Mouse (Mus musculus) heart, embryonic 16.5 days (tissue): ENCODE results near the gene Dnajc30. TPM values are rescaled to one million over a fixed set of nuclear protein-coding genes. Genes with fewer than 3 reads are reported as not detected.

Source experiments
- ATAC-seq: fragments of 200-750 bp; cut with Nextera tagmentation; replicated peaks from 2 replicates; pipeline ENCODE4 v1.8.0; 2017; ENCODE audit warnings: moderate number of reproducible peaks; ENCODE audit not compliant: insufficient read depth, low FRiP score; ENCODE audit errors: extremely low read depth
- H3K27ac ChIP-seq: fragments of 300-500 bp; sonication (generic); 2 replicates; pipeline ENCODE4 v1.5.1; 2014; ENCODE audit warnings: mild to moderate bottlenecking, low read length, control low read depth, moderate library complexity
- H3K27me3 ChIP-seq: fragments of 300-500 bp; sonication (generic); 2 replicates; pipeline ENCODE4 v1.6.1; 2014; ENCODE audit warnings: low read length, mixed read lengths; ENCODE audit not compliant: control insufficient read depth, insufficient read depth
- H3K36me3 ChIP-seq: fragments of 300-500 bp; sonication (generic); 2 replicates; pipeline ENCODE4 v1.6.1; 2014; ENCODE audit not compliant: control insufficient read depth, insufficient read depth
- H3K4me1 ChIP-seq: fragments of 300-500 bp; sonication (generic); 2 replicates; pipeline ENCODE4 v1.6.1; 2014; ENCODE audit warnings: low read length, mixed read lengths; ENCODE audit not compliant: control insufficient read depth, insufficient read depth
- H3K4me2 ChIP-seq: fragments of 300-500 bp; sonication (generic); 2 replicates; pipeline ENCODE4 v1.6.1; 2014; ENCODE audit warnings: low read depth, mild to moderate bottlenecking, control low read depth, low read length
- H3K4me3 ChIP-seq: fragments of 300-500 bp; sonication (generic); 2 replicates; pipeline ENCODE4 v1.5.1; 2014; ENCODE audit warnings: mild to moderate bottlenecking, control low read depth, low read length
- H3K9ac ChIP-seq: fragments of 300-500 bp; sonication (generic); 2 replicates; pipeline ENCODE4 v1.6.1; 2014; ENCODE audit warnings: low read length, control low read depth
- H3K9me3 ChIP-seq: fragments of 300-500 bp; sonication (generic); replicated peaks from 2 replicates; pipeline ENCODE4 v1.6.1; 2016; ENCODE audit warnings: low read length; ENCODE audit not compliant: control insufficient read depth
- WGBS: fragments of 180-500 bp; shearing (Covaris S2); extraction: QIAGEN DNeasy Blood & Tissue Kit; methylation state at CpG from one replicate; pipeline ENCODE4 v1.1.7; 2014; 5-methylcytosine and 5-hydroxymethylcytosine counted together
- polyA plus RNA-seq: library from polyadenylated mRNA; unstranded; fragments of >200 nt; fragmentation: Nextera tagmentation; extraction: Ambion mirVana; gene quantifications from 2 replicates; pipeline ENCODE4 v1.2.1, GENCODE M21; 2015

The Dnajc30 gene
- polyA plus RNA-seq, 1 experiment from 2014 or later = 28.8 TPM

DNA sequence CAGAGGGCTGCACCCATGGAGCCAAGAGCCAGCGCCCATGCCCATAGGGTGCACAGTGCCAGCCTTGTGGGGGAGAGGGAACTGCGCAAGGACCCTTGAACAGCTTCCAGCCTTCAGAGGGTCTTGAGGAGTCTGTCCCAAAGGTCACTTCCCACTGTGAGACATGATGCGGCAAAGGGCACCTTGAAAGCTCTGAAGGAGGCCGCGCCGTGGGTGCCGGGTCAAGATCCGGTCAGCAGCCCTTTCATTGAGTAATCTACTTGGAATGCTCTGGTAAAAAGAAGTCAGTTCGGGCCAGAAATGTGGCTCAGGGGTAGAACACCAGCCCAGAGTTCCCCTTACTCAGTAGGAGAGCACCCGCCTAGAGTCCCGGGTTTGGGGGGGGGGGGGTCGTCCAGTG lies 49.8 kb downstream of the Dnajc30 start:
- H3K4me1 ChIP-seq = peaks cover 3% of the 10 kb centered on the region; the same call in 1 of the 2 replicates

DNA sequence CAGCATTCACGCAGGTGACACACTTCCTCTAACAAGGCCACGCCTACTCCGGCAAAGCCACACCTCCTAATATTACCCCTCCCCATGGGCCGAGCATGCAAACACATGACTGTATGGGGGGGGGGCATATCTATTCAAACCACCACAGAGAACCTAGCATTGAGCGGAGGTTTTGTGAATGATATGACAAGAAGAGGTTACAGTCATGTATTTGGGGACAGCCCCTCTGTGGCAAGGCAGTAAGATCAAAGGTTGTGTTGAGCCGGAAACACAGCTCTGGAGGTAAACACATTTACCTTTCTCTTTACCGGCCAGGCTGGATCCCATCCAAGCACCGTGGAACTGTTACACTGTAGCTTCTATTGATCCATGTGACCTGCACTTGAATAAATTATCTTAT lies 51.2 kb downstream of the Dnajc30 start:
- ATAC-seq = no peak
- H3K27ac ChIP-seq = no peak overlapping the region
- 82% methylated on average over 8 of the region's 8 CpGs for WGBS
- H3K9ac ChIP-seq = no peak overlapping the region
- H3K36me3 ChIP-seq = no peaks in the 10 kb centered on the region
- no peak overlapping the region for H3K4me3 ChIP-seq
- no peaks in the 10 kb centered on the region; the same call in 1 of the 2 replicates for H3K27me3 ChIP-seq
- H3K9me3 ChIP-seq = no peaks in the 10 kb centered on the region
- peaks cover 3% of the 10 kb centered on the region; the same call in 1 of the 2 replicates for H3K4me1 ChIP-seq
- H3K4me2 ChIP-seq = no peak overlapping the region

More for the DNA sequence above, 49.8 kb downstream of the Dnajc30 start:
- H3K4me3 ChIP-seq = no peak overlapping the region
- WGBS = 77% methylated on average over 12 of the region's 12 CpGs
- no peak overlapping the region for H3K27ac ChIP-seq
- H3K27me3 ChIP-seq = peaks cover 2% of the 10 kb centered on the region; the same call in 1 of the 2 replicates
- no peak for ATAC-seq
- H3K4me2 ChIP-seq = no peak overlapping the region
- H3K36me3 ChIP-seq = no peaks in the 10 kb centered on the region
- H3K9me3 ChIP-seq = no peaks in the 10 kb centered on the region
- H3K9ac ChIP-seq = no peak overlapping the region

Other genes starting within 250 kb of the Dnajc30 start
- not detected in 2 replicates for gene Tmem270, start 157.5 kb upstream of the Dnajc30 start, polyA plus RNA-seq
- gene Cldn13, start 148.7 kb upstream of the Dnajc30 start, polyA plus RNA-seq = 0.70 and 0.84 TPM in 2 replicates
- 9.1 and 10.5 TPM in 2 replicates for gene Mettl27, start 131.8 kb upstream of the Dnajc30 start, polyA plus RNA-seq
- 3.1 TPM in 2 replicates for gene Cldn4, start 117.3 kb upstream of the Dnajc30 start, polyA plus RNA-seq
- gene Cldn3, start 78.0 kb upstream of the Dnajc30 start, polyA plus RNA-seq = 8.0 and 32.8 TPM in 2 replicates
- gene Abhd11, start 55.0 kb upstream of the Dnajc30 start, polyA plus RNA-seq = 74.5 and 78.6 TPM in 2 replicates
- gene Stx1a, start 40.7 kb upstream of the Dnajc30 start, polyA plus RNA-seq = 6.0 and 7.4 TPM in 2 replicates
- gene Bud23, start 757 bp downstream of the Dnajc30 start, polyA plus RNA-seq = 59.7 and 70.4 TPM in 2 replicates
- 1.8 and 2.4 TPM in 2 replicates for gene Vps37d, start 14.1 kb downstream of the Dnajc30 start, polyA plus RNA-seq
- gene Mlxipl, start 25.7 kb downstream of the Dnajc30 start, polyA plus RNA-seq = 2.2 and 2.4 TPM in 2 replicates
- 18.9 and 20.3 TPM in 2 replicates for gene Tbl2, start 85.5 kb downstream of the Dnajc30 start, polyA plus RNA-seq
- 40.1 and 47.7 TPM in 2 replicates for gene Bcl7b, start 104.1 kb downstream of the Dnajc30 start, polyA plus RNA-seq
- 21.1 and 22.9 TPM in 2 replicates for gene Baz1b, start 123.1 kb downstream of the Dnajc30 start, polyA plus RNA-seq
- 4.3 and 5.2 TPM in 2 replicates for gene Fzd9, start 187.0 kb downstream of the Dnajc30 start, polyA plus RNA-seq